In the genomic region with DNA sequence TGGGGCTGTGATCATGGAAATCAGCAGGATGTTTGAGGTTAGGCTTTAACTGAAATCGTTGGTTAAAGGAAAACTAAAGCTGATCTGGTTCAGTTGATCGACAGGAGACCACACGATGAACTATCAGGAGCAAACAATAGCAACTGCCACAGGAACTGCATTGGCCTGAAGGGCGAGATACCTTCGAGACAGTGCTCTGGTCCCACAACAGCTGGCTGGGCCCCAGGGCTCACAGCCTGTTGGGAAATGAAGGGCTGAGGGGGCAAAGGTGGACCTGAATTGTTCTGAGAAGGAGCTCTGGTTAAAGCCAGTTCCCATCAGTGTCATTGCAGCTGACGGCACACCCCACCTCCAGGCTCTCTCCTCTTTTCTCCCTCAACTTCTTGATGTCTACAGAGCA, we compare ENCODE assay signal across 9 mouse cellular contexts. TPM values are rescaled to one million over a fixed set of nuclear protein-coding genes. Genes with fewer than 3 reads are reported as not detected.
DNase-seq lines count a peak whose midpoint lies in the region; ATAC-seq and TF ChIP-seq lines count a peak whose summit lies in the region.
"Had no signal": no experiment of that assay in that cellular context is flagged by ENCODE, and none has a peak within 500 bp of the region (broad histone marks: within the 10 kb centered on the region; RNA-seq: fewer than 3 reads in every experiment).

No protein-coding gene starts in this region.

- no peak for ATAC-seq in stomach, embryonic 14.5 days (ENCODE audit: insufficient number of reproducible peaks, insufficient read depth, low FRiP score, low read depth)
- ATAC-seq in stomach, postnatal 0 days (ENCODE audit: low FRiP score, low TSS enrichment), result no peak
- peak; percentile 60 for ATAC-seq in intestine, postnatal 0 days
- ATAC-seq in limb, embryonic 14.5 days (ENCODE audit: low FRiP score, low read depth), result no peak
- no peak for ATAC-seq in stomach, embryonic 16.5 days (ENCODE audit: insufficient read depth, low FRiP score)

- no peaks in the 10 kb centered on the region for H3K9me3 ChIP-seq in stomach, embryonic 14.5 days (ENCODE audit: control insufficient read depth, low read depth, low read length)
- no peaks in the 10 kb centered on the region for H3K9me3 ChIP-seq in stomach, postnatal 0 days (ENCODE audit: control insufficient read depth, low read length)
- no peaks in the 10 kb centered on the region for H3K9me3 ChIP-seq in intestine, postnatal 0 days (ENCODE audit: control insufficient read depth)
- no peaks in the 10 kb centered on the region for H3K9me3 ChIP-seq in limb, embryonic 14.5 days (ENCODE audit: control insufficient read depth, low read length)
- H3K9me3 ChIP-seq in stomach, embryonic 16.5 days (replicated peaks; ENCODE audit: control insufficient read depth, low read length), result no peaks in the 10 kb centered on the region

- no peak overlapping the region for H3K4me3 ChIP-seq in stomach, embryonic 14.5 days (ENCODE audit: low read depth, low read length)
- H3K4me3 ChIP-seq in stomach, postnatal 0 days (ENCODE audit: low read depth, low read length), result no peak overlapping the region
- H3K4me3 ChIP-seq in intestine, postnatal 0 days (ENCODE audit: low read depth, low read length), result no peak overlapping the region
- no peak overlapping the region for H3K4me3 ChIP-seq in limb, embryonic 14.5 days (replicated peaks; ENCODE audit: low read length)
- no peak overlapping the region for H3K4me3 ChIP-seq in stomach, embryonic 16.5 days (replicated peaks; ENCODE audit: low read length)

- H3K4me1 ChIP-seq in stomach, embryonic 14.5 days (ENCODE audit: control insufficient read depth, insufficient read depth, low read length), result peaks cover 46% of the 10 kb centered on the region
- H3K4me1 ChIP-seq in stomach, postnatal 0 days (replicated peaks; ENCODE audit: control insufficient read depth, insufficient read depth), result peaks cover 12% of the 10 kb centered on the region
- H3K4me1 ChIP-seq in intestine, postnatal 0 days (replicated peaks; ENCODE audit: control insufficient read depth, insufficient read depth, low read length), result peaks cover 7% of the 10 kb centered on the region
- H3K4me1 ChIP-seq in limb, embryonic 14.5 days (ENCODE audit: control insufficient read depth, insufficient read depth, low read length), result peaks cover 55% of the 10 kb centered on the region
- peaks cover 59% of the 10 kb centered on the region for H3K4me1 ChIP-seq in stomach, embryonic 16.5 days (ENCODE audit: control insufficient read depth, insufficient read depth, low read length)

- H3K27me3 ChIP-seq in stomach, embryonic 14.5 days (ENCODE audit: control insufficient read depth, insufficient read depth, low read length), result no peaks in the 10 kb centered on the region
- H3K27me3 ChIP-seq in stomach, postnatal 0 days (ENCODE audit: control insufficient read depth, insufficient read depth, low read length), result no peaks in the 10 kb centered on the region
- no peaks in the 10 kb centered on the region for H3K27me3 ChIP-seq in intestine, postnatal 0 days (replicated peaks; ENCODE audit: control insufficient read depth, insufficient read depth, low read length)
- no peaks in the 10 kb centered on the region for H3K27me3 ChIP-seq in limb, embryonic 14.5 days (ENCODE audit: control insufficient read depth, insufficient read depth, low read length)
- no peaks in the 10 kb centered on the region for H3K27me3 ChIP-seq in stomach, embryonic 16.5 days (ENCODE audit: control insufficient read depth, insufficient read depth, low read length)

- no peak overlapping the region for H3K4me2 ChIP-seq in stomach, embryonic 14.5 days (replicated peaks; ENCODE audit: low read depth, low read length)
- no peak overlapping the region for H3K4me2 ChIP-seq in stomach, postnatal 0 days (replicated peaks; ENCODE audit: low read depth)
- H3K4me2 ChIP-seq in intestine, postnatal 0 days (replicated peaks; ENCODE audit: low read depth), result no peak overlapping the region
- H3K4me2 ChIP-seq in limb, embryonic 14.5 days (replicated peaks; ENCODE audit: low read depth, low read length, severe bottlenecking), result no peak overlapping the region
- no peak overlapping the region for H3K4me2 ChIP-seq in stomach, embryonic 16.5 days (ENCODE audit: low read depth, low read length)

- H3K36me3 ChIP-seq in stomach, embryonic 14.5 days (ENCODE audit: control insufficient read depth, insufficient read depth, low read length), result no peaks in the 10 kb centered on the region
- H3K36me3 ChIP-seq in stomach, postnatal 0 days (ENCODE audit: control insufficient read depth, insufficient read depth, low read length), result no peaks in the 10 kb centered on the region
- no peaks in the 10 kb centered on the region for H3K36me3 ChIP-seq in intestine, postnatal 0 days (ENCODE audit: control insufficient read depth, insufficient read depth)
- H3K36me3 ChIP-seq in limb, embryonic 14.5 days (ENCODE audit: control insufficient read depth, insufficient read depth, low read length), result no peaks in the 10 kb centered on the region
- no peaks in the 10 kb centered on the region for H3K36me3 ChIP-seq in stomach, embryonic 16.5 days (ENCODE audit: control insufficient read depth, insufficient read depth, low read length)

- H3K27ac ChIP-seq in stomach, embryonic 14.5 days (ENCODE audit: low read length), result peak overlapping the region; percentile 48; the same call in 1 of the 2 replicates
- H3K27ac ChIP-seq in stomach, postnatal 0 days (replicated peaks), result no peak overlapping the region
- H3K27ac ChIP-seq in intestine, postnatal 0 days (ENCODE audit: low read depth, low read length), result no peak overlapping the region
- H3K27ac ChIP-seq in limb, embryonic 14.5 days (replicated peaks; ENCODE audit: low read depth, low read length), result 0 out of 2 replicates have a peak overlapping the region, but pooled peaks have one; percentile 15
- peak overlapping the region; percentile 7; the same call in 1 of the 2 replicates for H3K27ac ChIP-seq in stomach, embryonic 16.5 days (ENCODE audit: low read length)

- H3K9ac ChIP-seq in stomach, embryonic 14.5 days (replicated peaks; ENCODE audit: low read depth, low read length), result no peak overlapping the region
- H3K9ac ChIP-seq in stomach, postnatal 0 days (ENCODE audit: low read length), result no peak overlapping the region
- no peak overlapping the region for H3K9ac ChIP-seq in intestine, postnatal 0 days (ENCODE audit: low read depth, low read length)
- no peak overlapping the region for H3K9ac ChIP-seq in limb, embryonic 14.5 days (ENCODE audit: low read depth, low read length, severe bottlenecking)
- no peak overlapping the region for H3K9ac ChIP-seq in stomach, embryonic 16.5 days (ENCODE audit: low read length)

- no peak for TF ChIP-seq CTCF in stomach, postnatal 0 days (IDR thresholded peaks at IDR 0.05; ENCODE audit: low read depth)
- TF ChIP-seq CTCF in intestine, postnatal 0 days (IDR thresholded peaks at IDR 0.05; ENCODE audit: low read depth), result no peak

- no peak for DNase-seq in stomach, postnatal 0 days (ENCODE audit: low spot score)
- no peak for DNase-seq in limb, embryonic 14.5 days (ENCODE audit: low spot score)
- DNase-seq in cerebellum, adult 9-11 months, result no peak
- no peak for DNase-seq in MN1 (ENCODE audit: low spot score)
- DNase-seq: cerebellum, adult 18-20 months; gastrocnemius, postnatal 36 days had no signal

- TF ChIP-seq POLR2A in limb, embryonic 14.5 days (IDR thresholded peaks at IDR 0.05; ENCODE audit: borderline replicate concordance, extremely low read depth, insufficient read depth, insufficient read length), result no peak

- WGBS in stomach, embryonic 14.5 days, result 54% methylated on average over 6 of the region's 6 CpGs
- WGBS in stomach, postnatal 0 days, result 47% methylated on average over 6 of the region's 6 CpGs
- WGBS in intestine, postnatal 0 days, result 35% methylated on average over 6 of the region's 6 CpGs
- 65% methylated on average over 6 of the region's 6 CpGs for WGBS in limb, embryonic 14.5 days
- WGBS in stomach, embryonic 16.5 days, result 50% methylated on average over 6 of the region's 6 CpGs

- no peak for TF ChIP-seq EP300 in stomach, postnatal 0 days (optimal IDR thresholded peaks at IDR 0.05)

RNA-seq across cellular contexts. Expression of gene Tgfbr3, which starts 52.5 kb away (rescaled TPM):
- 34.4 and 34.5 TPM in 2 replicates for polyA plus RNA-seq in stomach, embryonic 14.5 days (2014; fragmentation: Nextera tagmentation; extraction: Ambion mirVana)
- 10.6 and 11.9 TPM in 2 replicates for polyA plus RNA-seq in stomach, postnatal 0 days (2015; fragmentation: Nextera tagmentation; extraction: Ambion mirVana)
- 7.0 and 7.5 TPM in 2 replicates for polyA plus RNA-seq in intestine, postnatal 0 days (2015; fragmentation: Nextera tagmentation; extraction: Ambion mirVana)
- polyA plus RNA-seq in limb, embryonic 14.5 days (2012; rRNA removed), result 20.7 and 23.2 TPM in 2 replicates
- 29.0 and 29.4 TPM in 2 replicates for polyA plus RNA-seq in limb, embryonic 14.5 days (2014; fragmentation: Nextera tagmentation; extraction: Ambion mirVana)
- polyA plus RNA-seq in stomach, embryonic 16.5 days (2015; fragmentation: Nextera tagmentation; extraction: Ambion mirVana), result 29.5 and 31.1 TPM in 2 replicates

Comparison
In these comparisons a context has a peak if more than half of its experiments do, and no peak if none do; other contexts are left out.
1. H3K27ac ChIP-seq: peak in stomach, embryonic 14.5 days (single experiment), limb, embryonic 14.5 days (single experiment) and stomach, embryonic 16.5 days (single experiment); none in stomach, postnatal 0 days (single experiment) and intestine, postnatal 0 days (single experiment).